In genomic region chr4:85260687-85261658, GRCm38 (mm10) we compare ENCODE assay signal across 12 mouse cellular contexts. TPM values are rescaled to one million over a fixed set of nuclear protein-coding genes. Genes with fewer than 3 reads are reported as not detected.
DNase-seq lines count a peak whose midpoint lies in the region; ATAC-seq and TF ChIP-seq lines count a peak whose summit lies in the region.
"Had no signal": no experiment of that assay in that cellular context is flagged by ENCODE, and none has a peak within 500 bp of the region (broad histone marks: within the 10 kb centered on the region; RNA-seq: fewer than 3 reads in every experiment).

No protein-coding gene starts in this region.

- H3K4me1 ChIP-seq in hindbrain, embryonic 15.5 days (replicated peaks): peaks cover 27% of the 10 kb centered on the region
- H3K4me1 ChIP-seq in hindbrain, embryonic 12.5 days: peaks cover 9% of the 10 kb centered on the region; the same call in 1 of the 2 replicates
- H3K4me1 ChIP-seq in cortical plate, adult 2 months (ENCODE audit: control insufficient read depth, insufficient read depth, low read length): peaks cover 17% of the 10 kb centered on the region
- H3K4me1 ChIP-seq: heart, embryonic 13.5 days; stomach, embryonic 15.5 days had no signal

- TF ChIP-seq POLR2A in cortical plate, adult 2 months (IDR thresholded peaks at IDR 0.05; ENCODE audit: extremely low read depth, insufficient read depth, low read length): no peak

- H3K9ac ChIP-seq in hindbrain, embryonic 15.5 days: no peak overlapping the region
- H3K9ac ChIP-seq in hindbrain, embryonic 12.5 days: no peak overlapping the region
- H3K9ac ChIP-seq: heart, embryonic 13.5 days; stomach, embryonic 15.5 days had no signal

- ATAC-seq in hindbrain, embryonic 15.5 days (ENCODE audit: low FRiP score, low read depth): 0 out of 2 replicates have a peak, but pooled peaks have one; percentile 47
- ATAC-seq in hindbrain, embryonic 12.5 days (ENCODE audit: low FRiP score): no peak
- ATAC-seq in CD4-positive, CD25-positive, alpha-beta regulatory T cell, adult 4 months: no peak

- no peaks in the 10 kb centered on the region for H3K27me3 ChIP-seq in hindbrain, embryonic 15.5 days
- H3K27me3 ChIP-seq in hindbrain, embryonic 12.5 days: no peaks in the 10 kb centered on the region
- H3K27me3 ChIP-seq: heart, embryonic 13.5 days; stomach, embryonic 15.5 days had no signal

- H3K9me3 ChIP-seq in hindbrain, embryonic 15.5 days: no peaks in the 10 kb centered on the region
- H3K9me3 ChIP-seq in hindbrain, embryonic 12.5 days (replicated peaks): no peaks in the 10 kb centered on the region
- H3K9me3 ChIP-seq: heart, embryonic 13.5 days; stomach, embryonic 15.5 days had no signal

- peak; percentile 57 to 78 for DNase-seq in layer of hippocampus, postnatal 14 days (ENCODE audit: low spot score in 2 of 2)
- peak; percentile 72 for DNase-seq in right cerebral cortex, postnatal 25 days
- DNase-seq in lung, postnatal 25 days (ENCODE audit: low spot score): no peak
- no peak for DNase-seq in lung, postnatal 14 days
- DNase-seq: kidney, adult 9 months; lung, postnatal 10 days had no signal

- no peak overlapping the region for H3K4me2 ChIP-seq in hindbrain, embryonic 15.5 days
- no peak overlapping the region for H3K4me2 ChIP-seq in hindbrain, embryonic 12.5 days (replicated peaks)
- H3K4me2 ChIP-seq: heart, embryonic 13.5 days; stomach, embryonic 15.5 days had no signal

- H3K36me3 ChIP-seq in hindbrain, embryonic 15.5 days: no peaks in the 10 kb centered on the region
- no peaks in the 10 kb centered on the region for H3K36me3 ChIP-seq in hindbrain, embryonic 12.5 days
- H3K36me3 ChIP-seq: heart, embryonic 13.5 days; stomach, embryonic 15.5 days had no signal

- no peak overlapping the region for H3K4me3 ChIP-seq in hindbrain, embryonic 15.5 days
- H3K4me3 ChIP-seq in hindbrain, embryonic 12.5 days: no peak overlapping the region
- H3K4me3 ChIP-seq in cortical plate, adult 2 months (ENCODE audit: insufficient read depth, low read length): no peak overlapping the region
- H3K4me3 ChIP-seq: heart, embryonic 13.5 days; stomach, embryonic 15.5 days had no signal

- TF ChIP-seq CTCF in cortical plate, adult 2 months (IDR thresholded peaks at IDR 0.05; ENCODE audit: extremely low read depth, insufficient read depth, low read length): no peak

- H3K27ac ChIP-seq in hindbrain, embryonic 15.5 days (replicated peaks): peak overlapping the region; percentile 78
- H3K27ac ChIP-seq in hindbrain, embryonic 12.5 days: no peak overlapping the region
- H3K27ac ChIP-seq in cortical plate, adult 2 months (ENCODE audit: insufficient read depth, low read length): peak overlapping the region; percentile 78
- H3K27ac ChIP-seq: heart, embryonic 13.5 days; stomach, embryonic 15.5 days had no signal

- 62% methylated on average over 12 of the region's 12 CpGs for WGBS in hindbrain, embryonic 15.5 days
- WGBS in hindbrain, embryonic 12.5 days: 90% methylated on average over 12 of the region's 12 CpGs

RNA-seq across cellular contexts. Expression of gene Sh3gl2, which starts 56.0 kb away (rescaled TPM):
- 96.7 and 112 TPM in 2 replicates for polyA plus RNA-seq in hindbrain, embryonic 15.5 days (2015; fragmentation: Nextera tagmentation; extraction: Ambion mirVana)
- 22.4 and 24.0 TPM in 2 replicates for polyA plus RNA-seq in hindbrain, embryonic 12.5 days (2016; fragmentation: Nextera tagmentation; extraction: Ambion mirVana)
- polyA plus RNA-seq in cortical plate, adult 2 months (2012; rRNA removed): 236 and 244 TPM in 2 replicates
- 100 to 1,000 TPM; 304 to 310 TPM for total RNA-seq in layer of hippocampus, postnatal 14 days (2021)
- polyA plus RNA-seq in CD4-positive, CD25-positive, alpha-beta regulatory T cell, adult 4 months (2017; shearing (Covaris generic)): not detected

Comparison
In these comparisons a context has a peak if more than half of its experiments do, and no peak if none do; other contexts are left out.
1. DNase-seq: peak in layer of hippocampus, postnatal 14 days (2 of 2) and right cerebral cortex, postnatal 25 days (single experiment); none in lung, postnatal 25 days (single experiment) and lung, postnatal 14 days (single experiment).
2. RNA of gene Sh3gl2, which starts 56.0 kb away (polyA plus RNA-seq): 236 to 244 TPM in cortical plate, adult 2 months, 96.7 to 112 TPM in hindbrain, embryonic 15.5 days and 22.4 to 24.0 TPM in hindbrain, embryonic 12.5 days; not detected in CD4-positive, CD25-positive, alpha-beta regulatory T cell, adult 4 months; every median in the first group is over 10 times any median in the second.